Mouse (Mus musculus) left cerebral cortex, adult 2 months (tissue): Measurements from ENCODE around the gene Tsr3. TPM values are rescaled to one million over a fixed set of nuclear protein-coding genes. Genes with fewer than 3 reads are reported as not detected.
A peak's percentile ranks its signal among the peaks of the same experiment; 100 is the strongest.
"Not testable (repeated sequence)": the region's sequence is repeated elsewhere in the genome, so short reads cannot be mapped to it uniquely, and the experiment has no call there.

Source experiments
- DNase-seq, 2 experiments: peaks; one replicate each; pipeline ENCODE4 v3.0.0; 2021 to 2022; ENCODE audit warnings: low spot score in 2 of 2, mixed read lengths in 1 of 2; ENCODE audit errors: extremely low spot score in 1 of 2
- H3K27ac ChIP-seq: fragments of 200-600 bp; 2 replicates; pipeline ENCODE4 v1.8.1; 2022
- H3K4me3 ChIP-seq: fragments of 200-600 bp; 2 replicates; pipeline ENCODE4 v1.8.1; 2022
- CTCF ChIP-seq: fragments of 200-600 bp; IDR thresholded peaks from 2 replicates; pipeline ENCODE4 v1.8.1; 2022; ENCODE audit warnings: antibody characterized with exemption, mild to moderate bottlenecking, moderate library complexity
- intact Hi-C: fragments of 180-260 bp; cut with DNase I; formaldehyde crosslinking; loops from one replicate; pipeline ENCODE4 v1.15.1; 2025
- long read RNA-seq, 2 experiments: library from polyadenylated mRNA; stranded (forward); transcript quantifications; one replicate each; pipeline ENCODE4 v2.0.0; 2021; ENCODE audit warnings: borderline mapping rate in 2 of 2
- total RNA-seq, 2 experiments: library from RNA; stranded (reverse); gene quantifications; 2 replicates each; pipeline ENCODE4 v1.2.3; 2021

Tsr3 gene
- 10 to 100 TPM; 24.6 to 25.9 TPM for total RNA-seq
- long read RNA-seq, experiment 1, transcript Tsr3-201 (6 exons, 1,192 nt), result major isoform, 14 of 28 reads
- long read RNA-seq, experiment 1, partial matches to known transcripts, result 7 of 28 reads
- long read RNA-seq, experiment 1, other reads (novel, unspliced or antisense), result 7 of 28 reads
- long read RNA-seq, experiment 2, transcript Tsr3-201 (6 exons, 1,192 nt), result major isoform, 6 of 19 reads
- long read RNA-seq, experiment 2, partial matches to known transcripts, result 8 of 19 reads
- long read RNA-seq, experiment 2, other reads (novel, unspliced or antisense), result 5 of 19 reads

DNA sequence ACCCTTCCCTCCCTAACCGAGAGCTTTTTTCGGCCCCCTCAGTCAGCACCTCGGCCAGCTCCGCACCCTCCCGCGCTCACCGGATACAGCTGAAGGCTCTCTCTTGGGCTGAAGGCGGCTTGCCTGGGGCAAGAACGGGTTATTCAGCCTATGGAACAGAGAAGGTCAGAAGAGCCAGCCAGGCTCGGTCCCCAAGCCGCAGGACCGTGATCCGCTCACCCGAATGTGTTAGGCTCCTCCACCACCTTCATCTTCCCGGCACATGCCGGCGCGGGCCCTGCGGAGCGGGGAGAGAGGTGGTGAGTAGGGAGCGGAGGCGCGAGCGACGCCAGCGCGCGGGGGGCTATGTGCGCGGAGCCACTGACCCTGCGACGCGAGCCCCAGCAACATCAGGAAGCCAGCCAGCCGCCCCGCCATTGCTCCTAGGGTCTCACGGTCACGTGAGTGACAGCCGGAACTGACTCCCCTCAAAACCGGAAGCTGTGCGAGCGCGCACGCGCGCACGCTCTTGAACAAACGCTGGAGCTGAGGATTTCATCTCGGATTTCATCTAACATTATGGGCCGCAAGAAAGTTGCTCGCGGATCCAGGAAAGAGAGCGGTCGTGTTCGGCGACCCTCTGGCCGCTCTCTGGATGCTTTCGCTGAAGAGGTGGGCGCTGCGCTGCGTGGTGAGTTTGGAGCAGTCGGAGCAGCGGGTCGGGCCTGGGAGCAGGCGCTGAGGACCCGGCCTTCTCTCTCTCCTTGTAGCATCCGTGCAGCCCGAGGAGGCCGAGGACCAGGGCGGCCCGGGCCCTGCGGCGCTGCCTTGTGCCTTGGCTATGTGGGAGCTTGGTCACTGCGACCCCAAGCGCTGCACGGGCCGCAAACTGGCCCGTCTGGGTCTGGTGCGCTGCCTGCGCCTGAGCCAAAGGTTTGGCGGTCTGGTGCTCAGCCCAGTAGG lies at the start of gene Tsr3, which contains the start of gene Gnptg:
Gene Tsr3, plus strand, starts transcription at position 476 of the 942 bp plus-strand sequence.
Gene Gnptg, minus strand, starts transcription at position 430 of the 942 bp plus-strand sequence.
- no peak for TF ChIP-seq CTCF
- intact Hi-C loops, result no loop called here
- Histone ChIP-seq H3K4me3 (peak within 1 kb of the TSS; percentile 99), H3K27ac (peak within 1 kb of the TSS; percentile 92)
- peak; percentile 82 to 84 for DNase-seq

GRCm38 (mm10) chr17:25202401-25202800 lies 37.6 kb upstream of the Tsr3 start:
- no peak overlapping the region for H3K4me3 ChIP-seq
- no peak for DNase-seq
- no peak overlapping the region for H3K27ac ChIP-seq
- intact Hi-C loops, result no loop called here
- TF ChIP-seq CTCF, result no peak

DNA sequence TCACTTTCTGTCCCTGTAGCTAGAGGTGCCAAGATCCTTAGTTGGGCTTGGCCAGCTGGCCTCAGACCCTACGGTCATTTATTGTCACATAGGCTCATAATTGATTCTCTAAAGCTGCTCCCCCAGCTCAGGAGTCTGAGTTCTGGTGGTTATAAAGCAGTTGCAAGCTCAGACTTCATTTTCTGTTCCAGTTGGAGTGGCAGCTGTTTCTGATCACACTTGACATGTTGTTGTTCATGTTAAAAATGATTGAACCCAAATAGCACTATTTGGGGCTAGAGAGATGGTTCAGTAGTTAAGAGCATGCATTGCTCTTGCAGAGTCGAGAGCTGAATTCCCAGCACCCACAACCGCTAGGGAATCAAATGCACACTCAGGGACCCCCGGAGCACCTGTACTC lies 30.0 kb upstream of the Tsr3 start:
- TF ChIP-seq CTCF, result no peak
- intact Hi-C loops, result no loop called here
- Histone ChIP-seq H3K27ac (no peak overlapping the region), H3K4me3 (no peak overlapping the region)
- DNase-seq, result no peak

DNA sequence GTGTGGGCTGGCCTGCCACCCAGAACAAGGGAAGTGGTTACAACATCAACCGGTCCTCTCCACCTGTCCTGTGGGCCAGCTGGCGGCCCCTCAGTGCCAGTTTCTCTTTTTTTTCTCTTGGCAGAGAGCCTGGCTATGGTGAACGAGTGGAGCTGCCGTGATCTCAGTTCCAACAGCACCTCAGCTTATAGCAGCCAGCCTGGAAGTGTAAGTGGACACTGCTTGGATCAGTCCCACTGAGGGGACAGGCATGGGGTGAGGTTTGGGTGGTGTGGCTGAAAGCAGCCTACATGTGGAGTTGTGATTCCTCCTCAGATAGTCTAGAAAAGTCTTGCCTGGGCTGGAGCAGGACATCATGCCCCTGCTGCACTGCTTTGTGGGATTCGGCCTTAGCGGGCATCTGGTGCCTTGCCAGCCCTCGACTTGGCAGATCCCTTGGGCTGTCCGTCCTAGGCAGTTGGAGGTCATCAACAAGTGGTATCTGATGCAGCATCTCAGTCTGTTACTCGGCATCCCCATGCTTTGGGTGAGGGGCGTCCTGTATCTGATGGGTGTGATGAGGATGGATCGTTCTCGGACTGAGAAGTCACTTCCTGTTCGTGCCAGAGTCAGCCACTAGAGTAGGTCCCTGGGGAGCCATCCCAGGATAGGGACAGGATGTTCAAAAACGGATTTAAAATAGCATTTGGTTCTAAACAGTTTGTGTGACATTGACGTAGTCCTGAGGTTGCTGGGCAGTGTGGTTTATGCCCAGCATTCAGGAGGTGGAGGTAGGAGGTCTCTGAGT lies 29.1 kb upstream of the Tsr3 start:
- intact Hi-C loops, result no loop called here
- DNase-seq, result no peak
- peak overlapping the region; percentile 28; the same call in 1 of the 2 replicates for H3K27ac ChIP-seq
- no peak overlapping the region for H3K4me3 ChIP-seq
- TF ChIP-seq CTCF, result no peak

GRCm38 (mm10) chr17:25211705-25212104 lies 28.3 kb upstream of the Tsr3 start:
- intact Hi-C loops, result no loop called here
- no peak for TF ChIP-seq CTCF
- H3K27ac ChIP-seq, result peak overlapping the region; percentile 11; the same call in 1 of the 2 replicates

DNA sequence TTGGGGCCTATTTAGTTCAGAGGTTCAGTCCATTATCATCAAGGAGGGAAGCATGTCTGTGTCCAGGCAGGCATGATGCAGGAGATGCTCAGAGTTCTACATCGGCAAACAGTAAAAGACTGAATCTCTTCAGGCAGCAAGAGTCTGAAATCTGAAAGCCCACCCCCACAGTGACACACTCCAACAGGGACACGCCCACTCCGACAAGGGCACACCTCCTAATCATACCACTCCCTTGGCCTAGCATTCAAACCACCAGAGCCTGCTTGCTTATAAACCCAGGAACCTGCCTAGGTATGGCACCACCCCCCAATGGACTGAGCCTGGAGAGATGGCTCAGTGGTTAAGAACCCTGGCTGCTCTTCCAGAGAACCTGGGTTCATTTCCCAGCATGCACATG lies 24.5 kb upstream of the Tsr3 start:
- intact Hi-C loops, result no loop called here
- no peak overlapping the region for H3K27ac ChIP-seq
- TF ChIP-seq CTCF, result no peak
- no peak for DNase-seq
- no peak overlapping the region for H3K4me3 ChIP-seq

More at GRCm38 (mm10) chr17:25211705-25212104, 28.3 kb upstream of the Tsr3 start:
- H3K4me3 ChIP-seq, result no peak overlapping the region
- no peak for DNase-seq

GRCm38 (mm10) chr17:25218967-25219366 lies 21.0 kb upstream of the Tsr3 start:
- Histone ChIP-seq H3K4me3 (no peak overlapping the region), H3K27ac (no peak overlapping the region)
- TF ChIP-seq CTCF, result no peak
- no peak for DNase-seq
- intact Hi-C loops, result no loop called here

- TF ChIP-seq CTCF, result no peak
- intact Hi-C loops, result loop anchor here (2.0 kb wide), 1 partner anchor 31 kb away; the partner anchor contains the start of gene Unkl
- DNase-seq, result no peak
- H3K27ac ChIP-seq, result no peak overlapping the region; the same call in 1 of the 2 replicates
- no peak overlapping the region for H3K4me3 ChIP-seq
Observed at GRCm38 (mm10) chr17:25219492-25220295, 20.3 kb upstream of the Tsr3 start.

DNA sequence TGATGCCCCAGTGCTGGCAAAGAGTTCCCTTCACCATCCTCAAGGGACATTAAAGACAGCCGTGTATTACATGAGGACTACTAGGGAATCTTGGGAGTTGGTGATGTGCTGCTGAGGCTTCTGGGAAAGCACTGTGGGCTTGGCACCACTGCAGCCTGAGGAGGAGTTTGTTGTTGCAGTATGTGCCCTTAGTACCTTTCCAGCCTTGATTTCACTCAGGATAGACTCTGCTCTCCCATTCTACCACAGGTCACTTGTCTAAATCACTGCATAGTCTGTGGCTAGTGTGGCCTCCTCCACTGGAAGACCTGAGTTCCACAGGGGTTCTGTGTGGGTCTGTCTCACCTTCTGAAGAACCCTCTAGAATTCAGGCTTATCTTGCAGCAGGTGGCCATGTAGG lies 19.2 kb upstream of the Tsr3 start:
- no peak overlapping the region for H3K4me3 ChIP-seq
- no peak for TF ChIP-seq CTCF
- peak overlapping the region; percentile 90 for H3K27ac ChIP-seq
- intact Hi-C loops, result loop anchor here (2.0 kb wide), 1 partner anchor 32 kb away; the partner anchor contains the start of gene Unkl
- no peak for DNase-seq

- Histone ChIP-seq H3K27ac (peak overlapping the region; percentile 90), H3K4me3 (peak overlapping the region; percentile 35)
- TF ChIP-seq CTCF, result no peak
- DNase-seq, result peak in 1 of 2 experiments; percentile 52
- intact Hi-C loops, result loop anchor here (2.0 kb wide), 1 partner anchor 33 kb away; the partner anchor contains the start of gene Unkl
Observed at GRCm38 (mm10) chr17:25221821-25222503, 18.0 kb upstream of the Tsr3 start.

GRCm38 (mm10) chr17:25222504-25222940 lies 17.4 kb upstream of the Tsr3 start:
- peak in 1 of 2 experiments; percentile 49 for DNase-seq
- intact Hi-C loops, result not testable (repeated sequence)
- peak overlapping the region; percentile 91 for H3K27ac ChIP-seq
- H3K4me3 ChIP-seq, result peak overlapping the region; percentile 59
